Mouse (Mus musculus): ENCODE measurements around the gene Prr13.
A peak's percentile ranks its signal among the peaks of the same experiment; 100 is the strongest.

Gene Prr13

DNA sequence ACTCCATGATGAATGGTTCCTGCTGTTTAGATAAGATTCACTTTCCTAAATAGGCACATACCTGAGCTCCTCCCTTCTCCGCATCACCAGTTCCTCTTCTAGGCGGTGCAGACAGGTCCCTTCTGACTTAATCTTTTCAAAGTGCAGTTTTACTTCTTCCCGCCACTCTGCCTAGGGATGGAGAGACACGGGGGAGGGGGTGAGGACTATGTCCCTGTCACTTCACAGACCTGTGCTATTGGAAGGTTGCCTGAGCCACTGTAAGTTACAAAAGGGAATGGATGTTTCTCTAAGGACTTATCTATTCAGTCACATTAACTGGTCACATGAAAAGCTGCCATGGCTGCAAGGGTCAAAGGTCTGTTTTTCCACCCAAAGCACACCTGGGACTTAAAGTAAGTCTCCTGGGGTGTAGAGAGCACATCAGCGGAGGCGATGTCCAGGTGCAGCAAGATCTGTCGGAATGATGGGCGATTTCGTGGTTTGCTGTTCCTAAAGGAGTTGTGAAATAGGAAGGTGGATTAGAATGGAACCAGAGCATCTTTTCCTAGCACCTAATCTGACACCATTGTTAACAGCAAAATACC, 43.5 kb downstream of the Prr13 start:
- ATAC-seq (ENCODE audit: insufficient number of reproducible peaks, low FRiP score, low TSS enrichment), result no peak

DNA sequence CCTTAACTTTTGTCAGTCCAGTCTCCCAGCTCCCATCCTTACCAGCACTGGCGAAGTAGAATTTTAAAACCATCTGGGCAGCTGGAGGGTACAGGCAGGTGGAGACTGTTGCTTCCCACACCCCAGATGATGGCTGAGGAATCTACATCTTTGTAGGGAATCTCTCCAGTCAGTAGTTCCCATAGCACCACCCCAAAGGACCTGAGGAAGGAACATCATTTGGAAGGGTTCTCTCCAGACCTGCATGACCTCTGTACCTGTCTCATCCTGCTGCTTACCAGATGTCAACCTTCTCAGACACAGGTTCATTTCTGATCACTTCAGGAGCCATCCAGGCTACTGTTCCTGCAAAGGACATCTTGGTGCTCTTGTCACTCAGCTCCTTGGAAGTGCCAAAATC, 44.6 kb downstream of the Prr13 start, which contains the start of gene Gm10337:
Gene Gm10337 (plus strand): TSS at position 276 of the 400 bp plus-strand sequence.
- no peak for ATAC-seq (ENCODE audit: insufficient number of reproducible peaks, low FRiP score, low TSS enrichment)

- ATAC-seq (ENCODE audit: insufficient number of reproducible peaks, low FRiP score, low TSS enrichment), result no peak
These were observed 45.3 kb downstream of the Prr13 start for GRCm38 (mm10) chr15:102503924-102504782.

GRCm38 (mm10) chr15:102505073-102505769, 46.4 kb downstream of the Prr13 start:
- ATAC-seq (ENCODE audit: insufficient number of reproducible peaks, low FRiP score, low TSS enrichment), result no peak

DNA sequence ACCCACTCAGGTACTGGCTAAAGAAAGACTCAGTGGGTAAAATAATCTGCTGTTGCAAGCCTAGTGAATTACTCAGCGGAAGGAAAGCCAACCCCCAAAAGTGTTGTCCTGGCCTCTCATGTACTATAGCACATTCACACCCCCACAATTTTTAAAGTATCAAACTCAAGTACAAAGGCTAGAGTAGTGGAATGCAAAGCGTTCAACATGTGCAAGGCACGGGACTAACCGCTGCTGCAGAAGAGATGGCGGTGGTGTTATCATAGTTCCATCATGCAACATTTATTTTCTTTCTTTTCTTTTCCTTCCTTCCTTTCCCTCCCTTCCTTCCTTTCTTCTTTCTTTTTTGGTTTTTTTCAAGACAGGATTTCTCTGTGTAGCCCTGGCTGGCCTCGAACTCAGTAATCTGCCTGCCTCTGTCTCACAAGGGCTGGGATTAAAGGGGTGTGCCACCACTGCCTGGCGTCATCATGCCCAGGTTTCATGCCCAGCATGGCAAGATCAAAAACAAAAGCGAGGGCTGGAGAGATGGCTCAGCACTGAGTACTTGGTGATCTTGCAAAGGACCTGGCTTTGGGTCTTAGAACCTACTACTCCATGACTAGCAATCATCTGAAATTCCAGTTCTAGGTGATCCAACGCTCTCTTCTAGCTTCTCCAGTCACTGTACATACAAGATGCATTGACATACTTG, 47.1 kb downstream of the Prr13 start:
- ATAC-seq (ENCODE audit: insufficient number of reproducible peaks, low FRiP score, low TSS enrichment), result no peak

GRCm38 (mm10) chr15:102506464-102506830, 47.6 kb downstream of the Prr13 start:
- ATAC-seq (ENCODE audit: insufficient number of reproducible peaks, low FRiP score, low TSS enrichment), result no peak

DNA sequence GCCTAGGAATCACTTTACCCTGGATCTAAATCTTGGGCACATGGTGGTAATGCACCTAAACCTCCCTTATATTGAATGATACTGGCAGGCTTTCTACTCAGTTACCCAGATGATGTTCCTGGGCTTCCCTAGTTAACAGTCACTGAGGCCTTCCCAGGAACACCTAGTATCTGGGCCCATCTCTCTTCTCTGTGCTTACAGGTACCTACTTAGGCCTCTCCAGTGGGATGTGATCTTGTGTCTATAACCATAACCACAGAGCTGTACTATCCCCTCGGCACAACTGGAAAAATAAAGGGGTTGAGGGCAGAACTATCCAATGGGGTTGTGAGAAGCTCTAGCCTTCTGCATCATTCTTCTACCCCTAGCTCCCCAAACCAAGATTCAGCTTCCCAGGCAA, 48.0 kb downstream of the Prr13 start:
- no peak for ATAC-seq (ENCODE audit: insufficient number of reproducible peaks, low FRiP score, low TSS enrichment)

- ATAC-seq (ENCODE audit: insufficient number of reproducible peaks, low FRiP score, low TSS enrichment), result no peak
These were observed 48.7 kb downstream of the Prr13 start for GRCm38 (mm10) chr15:102507561-102507960.

DNA sequence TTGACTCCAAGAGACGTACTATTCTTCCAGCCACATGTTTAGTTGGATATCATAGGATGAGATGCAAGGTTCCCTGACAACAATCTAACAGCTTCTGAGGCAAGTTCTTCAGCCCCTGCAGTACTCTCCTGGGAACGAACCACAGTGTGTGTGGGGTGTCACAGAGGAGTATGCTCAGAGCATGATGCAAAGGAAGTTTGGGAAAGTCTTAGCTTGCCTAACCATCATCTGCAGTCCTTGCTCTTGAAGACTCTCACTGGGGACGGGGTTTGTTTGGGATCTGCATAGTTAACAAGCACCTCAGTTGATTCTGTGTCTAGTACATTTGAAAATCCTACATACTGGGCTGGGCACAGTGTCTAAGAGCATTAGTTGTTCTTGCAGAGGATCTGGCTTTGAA, 49.5 kb downstream of the Prr13 start:
- no peak for ATAC-seq (ENCODE audit: insufficient number of reproducible peaks, low FRiP score, low TSS enrichment)

DNA sequence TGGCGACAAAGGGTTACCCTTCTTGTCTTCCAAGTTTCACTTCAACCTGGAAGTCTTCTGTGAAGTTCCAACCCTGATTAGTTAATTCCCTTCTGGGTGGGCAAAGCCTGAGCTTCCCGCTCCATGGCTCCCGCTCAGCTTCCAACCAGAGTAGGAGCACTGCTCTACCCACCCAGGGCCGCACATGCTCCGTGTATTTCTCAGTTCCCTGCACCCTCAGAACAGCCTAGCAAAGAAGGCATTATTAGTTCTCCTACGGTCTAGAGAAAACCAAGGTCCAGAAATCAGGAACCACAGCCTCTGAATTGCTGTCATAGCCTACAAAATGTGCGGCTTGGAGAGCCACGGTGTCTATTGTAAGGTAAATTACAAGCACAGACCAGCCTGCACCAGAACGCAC, 51.3 kb downstream of the Prr13 start:
- 0 out of 2 replicates have a peak, but pooled peaks have one; percentile 11 for ATAC-seq (ENCODE audit: insufficient number of reproducible peaks, low FRiP score, low TSS enrichment)

GRCm38 (mm10) chr15:102510590-102511284, 51.9 kb downstream of the Prr13 start:
- ATAC-seq (ENCODE audit: insufficient number of reproducible peaks, low FRiP score, low TSS enrichment), result peak; percentile 72

DNA sequence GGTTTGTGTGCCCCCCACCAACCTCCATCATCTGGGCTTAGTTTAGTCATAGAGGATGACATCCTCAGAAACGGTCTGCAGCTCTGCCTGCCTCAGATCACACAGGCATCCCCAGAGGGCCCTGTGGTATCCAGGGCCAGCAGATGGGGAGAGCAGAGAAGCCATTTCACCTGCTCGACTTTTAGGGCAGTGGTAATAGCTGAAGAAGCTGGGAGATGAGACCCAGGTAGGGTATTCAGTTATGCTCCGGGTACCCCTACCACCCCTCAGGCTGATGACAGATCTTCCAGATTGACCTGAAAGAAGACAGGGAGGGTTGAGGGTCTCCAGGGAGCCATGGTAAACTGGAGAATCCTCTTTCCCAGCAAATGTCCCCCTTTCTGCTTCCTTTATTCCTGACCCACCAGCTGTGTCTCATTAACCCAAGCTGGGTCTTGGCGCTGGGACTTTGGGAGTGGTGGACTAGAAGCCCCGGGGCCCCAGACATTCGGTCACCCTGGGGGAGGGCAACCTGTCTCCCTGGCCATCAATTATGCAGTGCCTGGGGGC, 52.5 kb downstream of the Prr13 start:
- ATAC-seq (ENCODE audit: insufficient number of reproducible peaks, low FRiP score, low TSS enrichment), result no peak

- ATAC-seq (ENCODE audit: insufficient number of reproducible peaks, low FRiP score, low TSS enrichment), result no peak
These were observed 53.2 kb downstream of the Prr13 start for GRCm38 (mm10) chr15:102512010-102512409.

Data from cerebellum, adult (tissue).